Mouse (Mus musculus) heart, embryonic 10.5 days (tissue): ENCODE measurements around the gene 1700001P01Rik. TPM values are rescaled to one million over a fixed set of nuclear protein-coding genes. Genes with fewer than 3 reads are reported as not detected.
"Not testable (repeated sequence)": the region's sequence is repeated elsewhere in the genome, so short reads cannot be mapped to it uniquely, and the experiment has no call there.

Experiments used
- DNase-seq: peaks from one replicate; pipeline ENCODE4 v3.0.0-alpha.2; 2017; ENCODE audit warnings: low spot score
- H3K27ac ChIP-seq: fragments of 300-500 bp; sonication (generic); 2 replicates; pipeline ENCODE4 v1.5.1; 2016; ENCODE audit warnings: mild to moderate bottlenecking
- H3K27me3 ChIP-seq: fragments of 300-500 bp; sonication (generic); 2 replicates; pipeline ENCODE4 v1.6.1; 2016; ENCODE audit warnings: mild to moderate bottlenecking; ENCODE audit not compliant: poor library complexity, insufficient read depth, severe bottlenecking
- H3K36me3 ChIP-seq: fragments of 300-500 bp; sonication (generic); 2 replicates; pipeline ENCODE4 v1.6.1; 2016; ENCODE audit warnings: mild to moderate bottlenecking, moderate library complexity
- H3K4me1 ChIP-seq: fragments of 300-500 bp; sonication (generic); 2 replicates; pipeline ENCODE4 v1.6.1; 2016; ENCODE audit warnings: mild to moderate bottlenecking
- H3K4me3 ChIP-seq: fragments of 300-500 bp; sonication (generic); 2 replicates; pipeline ENCODE4 v1.5.1; 2016; ENCODE audit warnings: mild to moderate bottlenecking, moderate library complexity
- H3K9me3 ChIP-seq: fragments of 300-500 bp; sonication (generic); 2 replicates; pipeline ENCODE4 v1.6.1; 2016; ENCODE audit warnings: mild to moderate bottlenecking, moderate library complexity
- WGBS: fragments of 180-500 bp; shearing (Covaris S2); methylation state at CpG from one replicate; pipeline ENCODE4 v1.1.7; 2016; 5-methylcytosine and 5-hydroxymethylcytosine counted together
- polyA plus RNA-seq: library from polyadenylated mRNA; unstranded; fragments of >200 nt; fragmentation: Nextera tagmentation; extraction: Ambion mirVana; gene quantifications from 2 replicates; pipeline ENCODE4 v1.2.1, GENCODE M21; 2016

Gene 1700001P01Rik
- polyA plus RNA-seq, 1 experiment from 2014 or later: 0.30 TPM

- Histone ChIP-seq H3K36me3 (no peaks in the 10 kb centered on the region), H3K27me3 (no peaks in the 10 kb centered on the region), H3K9me3 (no peaks in the 10 kb centered on the region), H3K4me3 (peak overlapping the region; percentile 97), H3K4me1 (peaks cover 32% of the 10 kb centered on the region), H3K27ac (0 out of 2 replicates have a peak overlapping the region, but pooled peaks have one; percentile 1)
- DNase-seq: no peak
- 34% methylated on average over 8 of the region's 8 CpGs for whole genome bisulfite sequencing
Observed at GRCm38 (mm10) chr11:97798083-97798435, 22.3 kb upstream of the 1700001P01Rik start.

- Histone ChIP-seq H3K4me3 (peak overlapping the region; percentile 97), H3K4me1 (peaks cover 30% of the 10 kb centered on the region), H3K27me3 (no peaks in the 10 kb centered on the region), H3K27ac (no peak overlapping the region; the same call in 1 of the 2 replicates), H3K36me3 (no peaks in the 10 kb centered on the region), H3K9me3 (no peaks in the 10 kb centered on the region)
- WGBS: 50% methylated on average over 15 of the region's 15 CpGs
- no peak for DNase-seq
Observed at GRCm38 (mm10) chr11:97797369-97798082, 21.8 kb upstream of the 1700001P01Rik start.

- DNase-seq: peak; percentile 79
- Histone ChIP-seq H3K4me3 (no peak overlapping the region), H3K4me1 (peaks cover 24% of the 10 kb centered on the region), H3K9me3 (no peaks in the 10 kb centered on the region), H3K27me3 (no peaks in the 10 kb centered on the region), H3K36me3 (no peaks in the 10 kb centered on the region), H3K27ac (no peak overlapping the region)
- WGBS: 4% methylated on average over 6 of the region's 6 CpGs
Observed at GRCm38 (mm10) chr11:97796910-97797309, 21.2 kb upstream of the 1700001P01Rik start.

- no peaks in the 10 kb centered on the region for H3K9me3 ChIP-seq
- WGBS: 6% methylated on average over 2 of the region's 2 CpGs
- H3K4me3 ChIP-seq: no peak overlapping the region
- H3K27me3 ChIP-seq: no peaks in the 10 kb centered on the region
- no peak for DNase-seq
- peaks cover 6% of the 10 kb centered on the region; the same call in 1 of the 2 replicates for H3K4me1 ChIP-seq
- no peak overlapping the region for H3K27ac ChIP-seq
- no peaks in the 10 kb centered on the region for H3K36me3 ChIP-seq
Observed at GRCm38 (mm10) chr11:97793165-97793564, 17.4 kb upstream of the 1700001P01Rik start.

- H3K36me3 ChIP-seq, H3K27ac ChIP-seq, H3K4me1 ChIP-seq, H3K27me3 ChIP-seq, H3K9me3 ChIP-seq, H3K4me3 ChIP-seq, DNase-seq: not testable (repeated sequence)
- WGBS: 75% methylated on average over 2 of the region's 2 CpGs
Observed at GRCm38 (mm10) chr11:97790778-97791438, 15.2 kb upstream of the 1700001P01Rik start.

GRCm38 (mm10) chr11:97789727-97790126 is 14.0 kb upstream of the 1700001P01Rik start:
- Histone ChIP-seq H3K9me3 (no peaks in the 10 kb centered on the region), H3K4me1 (no peaks in the 10 kb centered on the region), H3K27me3 (no peaks in the 10 kb centered on the region), H3K27ac (no peak overlapping the region), H3K36me3 (no peaks in the 10 kb centered on the region), H3K4me3 (no peak overlapping the region)
- no peak for DNase-seq
- 80% methylated on average over 5 of the region's 5 CpGs for WGBS

- 76% methylated on average over 3 of the region's 3 CpGs for WGBS
- Histone ChIP-seq H3K4me3 (no peak overlapping the region), H3K27ac (no peak overlapping the region), H3K36me3 (no peaks in the 10 kb centered on the region), H3K27me3 (no peaks in the 10 kb centered on the region), H3K9me3 (no peaks in the 10 kb centered on the region), H3K4me1 (no peaks in the 10 kb centered on the region)
- DNase-seq: no peak
Observed at GRCm38 (mm10) chr11:97787961-97788360, 12.2 kb upstream of the 1700001P01Rik start.

GRCm38 (mm10) chr11:97782564-97782895 is 6.8 kb upstream of the 1700001P01Rik start:
- WGBS: under 1% methylated on average over 10 of the region's 10 CpGs

GRCm38 (mm10) chr11:97781832-97782563 is 6.3 kb upstream of the 1700001P01Rik start, which contains the start of gene Rpl23:
TSS of gene Rpl23 (minus strand) at chr11:97782437.
- Histone ChIP-seq H3K27ac (peak within 1 kb of the TSS; percentile 97), H3K4me1 (peaks cover 13% of the 10 kb centered on the region), H3K4me3 (peak within 1 kb of the TSS; percentile 97), H3K36me3 (peaks cover 42% of the 10 kb centered on the region), H3K9me3 (no peaks in the 10 kb centered on the region), H3K27me3 (no peaks in the 10 kb centered on the region)
- WGBS: under 1% methylated on average over 67 of the region's 67 CpGs
- DNase-seq: peak; percentile 99

More at GRCm38 (mm10) chr11:97782564-97782895, 6.8 kb upstream of the 1700001P01Rik start:
- peak overlapping the region; percentile 97 for H3K4me3 ChIP-seq
- peak overlapping the region; percentile 97 for H3K27ac ChIP-seq
- no peak for DNase-seq
- H3K27me3 ChIP-seq: no peaks in the 10 kb centered on the region
- H3K4me1 ChIP-seq: peaks cover 13% of the 10 kb centered on the region
- no peaks in the 10 kb centered on the region for H3K9me3 ChIP-seq
- H3K36me3 ChIP-seq: peaks cover 37% of the 10 kb centered on the region

GRCm38 (mm10) chr11:97781478-97781831 is 5.7 kb upstream of the 1700001P01Rik start:
- WGBS: 2% methylated on average over 11 of the region's 11 CpGs
- H3K36me3 ChIP-seq: peaks cover 48% of the 10 kb centered on the region
- DNase-seq: no peak
- peak overlapping the region; percentile 97 for H3K4me3 ChIP-seq
- peaks cover 13% of the 10 kb centered on the region for H3K4me1 ChIP-seq
- H3K27ac ChIP-seq: peak overlapping the region; percentile 97
- H3K9me3 ChIP-seq: no peaks in the 10 kb centered on the region
- no peaks in the 10 kb centered on the region for H3K27me3 ChIP-seq

GRCm38 (mm10) chr11:97779968-97780701 is 4.4 kb upstream of the 1700001P01Rik start:
- H3K36me3 ChIP-seq: peaks cover 59% of the 10 kb centered on the region
- H3K27ac ChIP-seq: peak overlapping the region; percentile 97; the same call in 1 of the 2 replicates
- WGBS: 67% methylated on average over 2 of the region's 2 CpGs
- H3K27me3 ChIP-seq: no peaks in the 10 kb centered on the region
- DNase-seq: no peak
- peak overlapping the region; percentile 97 for H3K4me3 ChIP-seq
- H3K9me3 ChIP-seq: no peaks in the 10 kb centered on the region
- H3K4me1 ChIP-seq: peaks cover 13% of the 10 kb centered on the region

- H3K4me1 ChIP-seq: peaks cover 13% of the 10 kb centered on the region
- DNase-seq: no peak
- no peaks in the 10 kb centered on the region for H3K9me3 ChIP-seq
- WGBS: 93% methylated on average over 1 of the region's 1 CpGs
- no peak overlapping the region for H3K4me3 ChIP-seq
- H3K27ac ChIP-seq: no peak overlapping the region
- peaks cover 61% of the 10 kb centered on the region for H3K36me3 ChIP-seq
- no peaks in the 10 kb centered on the region for H3K27me3 ChIP-seq
Observed at GRCm38 (mm10) chr11:97778918-97779317, 3.2 kb upstream of the 1700001P01Rik start.
